Mouse (Mus musculus) spleen, adult 2 months (tissue): ENCODE results near the gene Efcab9. TPM values are rescaled to one million over a fixed set of nuclear protein-coding genes. Genes with fewer than 3 reads are reported as not detected.
A peak's percentile ranks its signal among the peaks of the same experiment; 100 is the strongest.

Experiments
- DNase-seq, 2 experiments: peaks; one replicate each; pipeline versions ENCODE4 v3.0.0 to v3.0.0-alpha.2; 2012 to 2021; ENCODE audit warnings: low spot score in 2 of 2, low read depth in 1 of 2
- H3K27ac ChIP-seq: fragments of 200-500 bp; 2 replicates; pipeline ENCODE4 v1.5.1; 2012; ENCODE audit warnings: low read length, inconsistent platforms; ENCODE audit not compliant: insufficient read depth
- H3K27me3 ChIP-seq: fragments of 200-500 bp; 2 replicates; pipeline ENCODE4 v1.6.1; 2012; ENCODE audit warnings: mild to moderate bottlenecking, moderate library complexity, low read length, inconsistent platforms; ENCODE audit not compliant: control insufficient read depth, insufficient read depth
- H3K36me3 ChIP-seq: fragments of 200-500 bp; 2 replicates; pipeline ENCODE4 v1.6.1; 2012; ENCODE audit warnings: mild to moderate bottlenecking, low read length, inconsistent platforms; ENCODE audit not compliant: control insufficient read depth, insufficient read depth
- H3K4me1 ChIP-seq: fragments of 200-500 bp; 2 replicates; pipeline ENCODE4 v1.6.1; 2011; ENCODE audit warnings: inconsistent platforms; ENCODE audit not compliant: control insufficient read depth, insufficient read depth, insufficient read length
- H3K4me3 ChIP-seq: fragments of 200-500 bp; 2 replicates; pipeline ENCODE4 v1.5.1; 2011; ENCODE audit warnings: mild to moderate bottlenecking, inconsistent platforms; ENCODE audit not compliant: insufficient read depth, insufficient read length; ENCODE audit errors: extremely low read depth
- CTCF ChIP-seq: fragments of 200-500 bp; IDR thresholded peaks from 2 replicates; pipeline ENCODE4 v1.5.1; 2011; ENCODE audit warnings: mild to moderate bottlenecking, inconsistent platforms; ENCODE audit not compliant: insufficient read depth, insufficient read length, insufficient replicate concordance; ENCODE audit errors: extremely low read depth
- POLR2A ChIP-seq: fragments of 200-500 bp; IDR thresholded peaks from 2 replicates; pipeline ENCODE4 v1.6.1; 2011; ENCODE audit warnings: low read depth, low read length, inconsistent platforms
- WGBS: fragments of 180-500 bp; shearing (Covaris S2); methylation state at CpG from one replicate; pipeline ENCODE4 v1.1.7; 2018; 5-methylcytosine and 5-hydroxymethylcytosine counted together
- polyA plus RNA-seq: library from polyadenylated mRNA; depleted of rRNA; stranded (reverse); fragments of >200 nt; gene quantifications from 2 replicates; pipeline ENCODE4 v1.2.3, GENCODE M21; 2012

Efcab9 gene
- polyA plus RNA-seq, 1 experiment, result 0.16 TPM

- TF ChIP-seq CTCF (no peak), POLR2A (no peak)
- peaks cover 52% of the 10 kb centered on the region; the same call in 1 of the 2 replicates for H3K4me1 ChIP-seq
- H3K27me3 ChIP-seq, result no peaks in the 10 kb centered on the region
- 38% methylated on average over 4 of the region's 4 CpGs for WGBS
- peak overlapping the region; percentile 83 for H3K27ac ChIP-seq
- H3K4me3 ChIP-seq, result no peak overlapping the region
- no peak for DNase-seq
- H3K36me3 ChIP-seq, result peaks cover 9% of the 10 kb centered on the region
Measured at GRCm38 (mm10) chr11:32538846-32539245, 7.0 kb upstream of the Efcab9 start.

- WGBS, result 23% methylated on average over 6 of the region's 6 CpGs
- TF ChIP-seq CTCF (no peak), POLR2A (no peak)
- Histone ChIP-seq H3K4me1 (peaks cover 52% of the 10 kb centered on the region; the same call in 1 of the 2 replicates), H3K4me3 (no peak overlapping the region), H3K27me3 (no peaks in the 10 kb centered on the region), H3K36me3 (peaks cover 9% of the 10 kb centered on the region), H3K27ac (peak overlapping the region; percentile 83)
- DNase-seq, result no peak
Measured at GRCm38 (mm10) chr11:32538435-32538834, 6.6 kb upstream of the Efcab9 start.

- DNase-seq, result no peak
- no peaks in the 10 kb centered on the region for H3K27me3 ChIP-seq
- H3K36me3 ChIP-seq, result peaks cover 9% of the 10 kb centered on the region
- TF ChIP-seq CTCF, result no peak
- TF ChIP-seq POLR2A, result no peak
- peak overlapping the region; percentile 34 for H3K27ac ChIP-seq
- 38% methylated on average over 7 of the region's 7 CpGs for WGBS
- H3K4me1 ChIP-seq, result peaks cover 45% of the 10 kb centered on the region; the same call in 1 of the 2 replicates
- no peak overlapping the region for H3K4me3 ChIP-seq
Measured at GRCm38 (mm10) chr11:32536954-32537353, 5.1 kb upstream of the Efcab9 start.

GRCm38 (mm10) chr11:32535646-32536045, 3.8 kb upstream of the Efcab9 start:
- WGBS, result 62% methylated on average over 4 of the region's 4 CpGs
- peaks cover 8% of the 10 kb centered on the region for H3K36me3 ChIP-seq
- TF ChIP-seq POLR2A (no peak), CTCF (no peak)

GRCm38 (mm10) chr11:32534453-32535075, 2.7 kb upstream of the Efcab9 start:
- peaks cover 2% of the 10 kb centered on the region; the same call in 1 of the 2 replicates for H3K36me3 ChIP-seq
- peak overlapping the region; percentile 68 for H3K27ac ChIP-seq
- peaks cover 25% of the 10 kb centered on the region; the same call in 1 of the 2 replicates for H3K4me1 ChIP-seq
- TF ChIP-seq CTCF (no peak), POLR2A (no peak)
- H3K4me3 ChIP-seq, result peak overlapping the region; percentile 86
- DNase-seq, result no peak
- H3K27me3 ChIP-seq, result no peaks in the 10 kb centered on the region
- WGBS, result 20% methylated on average over 7 of the region's 7 CpGs

More at GRCm38 (mm10) chr11:32535646-32536045, 3.8 kb upstream of the Efcab9 start:
- Histone ChIP-seq H3K27me3 (no peaks in the 10 kb centered on the region), H3K27ac (peak overlapping the region; percentile 68), H3K4me3 (peak overlapping the region; percentile 26; the same call in 1 of the 2 replicates), H3K4me1 (peaks cover 35% of the 10 kb centered on the region; the same call in 1 of the 2 replicates)
- no peak for DNase-seq

- H3K27ac ChIP-seq, result peak overlapping the region; percentile 92
- peak; percentile 70 to 84 for DNase-seq
- peaks cover 2% of the 10 kb centered on the region; the same call in 1 of the 2 replicates for H3K36me3 ChIP-seq
- WGBS, result under 1% methylated on average over 24 of the region's 24 CpGs
- peak overlapping the region; percentile 86 for H3K4me3 ChIP-seq
- TF ChIP-seq CTCF (no peak), POLR2A (peak; percentile 80)
- peaks cover 17% of the 10 kb centered on the region; the same call in 1 of the 2 replicates for H3K4me1 ChIP-seq
- H3K27me3 ChIP-seq, result no peaks in the 10 kb centered on the region
Measured at GRCm38 (mm10) chr11:32533482-32534261, 1.8 kb upstream of the Efcab9 start.
